Mouse (Mus musculus): Measurements from ENCODE around the gene A630076J17Rik. TPM values are rescaled to one million over a fixed set of nuclear protein-coding genes. Genes with fewer than 3 reads are reported as not detected.

Gene A630076J17Rik
- not detected for total RNA-seq (2021)
- long read RNA-seq, experiment 1: 0 reads
- long read RNA-seq, experiment 2: 0 reads

- DNase-seq: no peak
- intact Hi-C loops (cut with DNase I): loop anchor here (5.0 kb wide), 1 partner anchor 127 kb away; no protein-coding TSS in a partner anchor
These were observed at the start of gene A630076J17Rik for GRCm38 (mm10) chr3:107230527-107230926. Gene A630076J17Rik (plus strand): TSS chr3:107230614.

GRCm38 (mm10) chr3:107180860-107181259 lies 49.6 kb upstream of the A630076J17Rik start:
- intact Hi-C loops (cut with DNase I): no loop called here

GRCm38 (mm10) chr3:107182756-107183155 lies 47.7 kb upstream of the A630076J17Rik start, which contains the start of gene Kcna10:
Gene Kcna10 (plus strand): TSS chr3:107183056.
- no peak for DNase-seq

More at GRCm38 (mm10) chr3:107180860-107181259, 49.6 kb upstream of the A630076J17Rik start:
- no peak for DNase-seq

GRCm38 (mm10) chr3:107183178-107183577 lies 47.2 kb upstream of the A630076J17Rik start:
- intact Hi-C loops (cut with DNase I): no loop called here
- DNase-seq: peak; percentile 40 to 65

More at GRCm38 (mm10) chr3:107182756-107183155, 47.7 kb upstream of the A630076J17Rik start, which contains the start of gene Kcna10:
- intact Hi-C loops (cut with DNase I): no loop called here

GRCm38 (mm10) chr3:107185597-107185996 lies 44.8 kb upstream of the A630076J17Rik start:
- DNase-seq: no peak
- intact Hi-C loops (cut with DNase I): loop anchor here (5.0 kb wide), 1 partner anchor 283 kb away; no protein-coding TSS in a partner anchor

GRCm38 (mm10) chr3:107187022-107187421 lies 43.4 kb upstream of the A630076J17Rik start:
- DNase-seq: no peak
- intact Hi-C loops (cut with DNase I): loop anchor here (5.0 kb wide), 1 partner anchor 285 kb away; no protein-coding TSS in a partner anchor

GRCm38 (mm10) chr3:107188226-107188899 lies 42.1 kb upstream of the A630076J17Rik start:
- intact Hi-C loops (cut with DNase I): loop anchor here (1.0 to 5.0 kb wide), 2 partner anchors 94 to 286 kb away; no protein-coding TSS in a partner anchor
- DNase-seq: peak; percentile 27 to 56

- intact Hi-C loops (cut with DNase I): no loop called here
- no peak for DNase-seq
These were observed 28.9 kb upstream of the A630076J17Rik start for GRCm38 (mm10) chr3:107201310-107202180.

- intact Hi-C loops (cut with DNase I): no loop called here
- no peak for DNase-seq
These were observed 26.0 kb upstream of the A630076J17Rik start for GRCm38 (mm10) chr3:107204413-107204812.

- intact Hi-C loops (cut with DNase I): loop anchor here (5.0 kb wide), 1 partner anchor 152 kb away; no protein-coding TSS in a partner anchor
- DNase-seq: no peak
These were observed 25.2 kb upstream of the A630076J17Rik start for GRCm38 (mm10) chr3:107205170-107205569.

- DNase-seq: peak; percentile 79 to 87
- intact Hi-C loops (cut with DNase I): loop anchor here (1.0 to 5.0 kb wide), 4 partner anchors 27 to 257 kb away; no protein-coding TSS in a partner anchor
These were observed 24.4 kb upstream of the A630076J17Rik start for GRCm38 (mm10) chr3:107205994-107206393.

GRCm38 (mm10) chr3:107206490-107207150 lies 23.8 kb upstream of the A630076J17Rik start:
- intact Hi-C loops (cut with DNase I): loop anchor here (1.0 to 5.0 kb wide), 4 partner anchors 26 to 256 kb away; no protein-coding TSS in a partner anchor
- DNase-seq: no peak

- intact Hi-C loops (cut with DNase I): loop anchor here (2.0 to 5.0 kb wide), 3 partner anchors 25 to 255 kb away; no protein-coding TSS in a partner anchor
These were observed 22.7 kb upstream of the A630076J17Rik start for GRCm38 (mm10) chr3:107207625-107208253.

GRCm38 (mm10) chr3:107214606-107215005 lies 15.8 kb upstream of the A630076J17Rik start:
- no peak for DNase-seq
- intact Hi-C loops (cut with DNase I): no loop called here

More at GRCm38 (mm10) chr3:107207625-107208253, 22.7 kb upstream of the A630076J17Rik start:
- DNase-seq: no peak

GRCm38 (mm10) chr3:107216400-107217100 lies 13.9 kb upstream of the A630076J17Rik start:
- intact Hi-C loops (cut with DNase I): no loop called here

GRCm38 (mm10) chr3:107217101-107217480 lies 13.3 kb upstream of the A630076J17Rik start:
- intact Hi-C loops (cut with DNase I): no loop called here
- no peak for DNase-seq

More at GRCm38 (mm10) chr3:107216400-107217100, 13.9 kb upstream of the A630076J17Rik start:
- DNase-seq: no peak

GRCm38 (mm10) chr3:107218572-107218971 lies 11.8 kb upstream of the A630076J17Rik start:
- intact Hi-C loops (cut with DNase I): no loop called here
- DNase-seq: no peak

- no peak for DNase-seq
- intact Hi-C loops (cut with DNase I): no loop called here
These were observed 8.8 kb upstream of the A630076J17Rik start, which contains the start of gene Cym for GRCm38 (mm10) chr3:107221608-107222007. Gene Cym (minus strand): TSS chr3:107221732.

- intact Hi-C loops (cut with DNase I): no loop called here
- no peak for DNase-seq
These were observed 7.2 kb upstream of the A630076J17Rik start for GRCm38 (mm10) chr3:107223230-107223629.

Data from heart, postnatal 14 days (tissue).